Mouse (Mus musculus) spleen, adult 2 months (tissue): ENCODE measurements around the gene Slc22a14. TPM values are rescaled to one million over a fixed set of nuclear protein-coding genes. Genes with fewer than 3 reads are reported as not detected.
"Not testable (repeated sequence)": the region's sequence is repeated elsewhere in the genome, so short reads cannot be mapped to it uniquely, and the experiment has no call there.

Experiments used
- DNase-seq, 2 experiments: peaks; one replicate each; pipeline versions ENCODE4 v3.0.0 to v3.0.0-alpha.2; 2012 to 2021; ENCODE audit warnings: low spot score in 2 of 2, low read depth in 1 of 2
- H3K27ac ChIP-seq: fragments of 200-500 bp; 2 replicates; pipeline ENCODE4 v1.5.1; 2012; ENCODE audit warnings: low read length, inconsistent platforms; ENCODE audit not compliant: insufficient read depth
- H3K27me3 ChIP-seq: fragments of 200-500 bp; 2 replicates; pipeline ENCODE4 v1.6.1; 2012; ENCODE audit warnings: mild to moderate bottlenecking, moderate library complexity, low read length, inconsistent platforms; ENCODE audit not compliant: control insufficient read depth, insufficient read depth
- H3K36me3 ChIP-seq: fragments of 200-500 bp; 2 replicates; pipeline ENCODE4 v1.6.1; 2012; ENCODE audit warnings: mild to moderate bottlenecking, low read length, inconsistent platforms; ENCODE audit not compliant: control insufficient read depth, insufficient read depth
- H3K4me1 ChIP-seq: fragments of 200-500 bp; 2 replicates; pipeline ENCODE4 v1.6.1; 2011; ENCODE audit warnings: inconsistent platforms; ENCODE audit not compliant: control insufficient read depth, insufficient read depth, insufficient read length
- H3K4me3 ChIP-seq: fragments of 200-500 bp; 2 replicates; pipeline ENCODE4 v1.5.1; 2011; ENCODE audit warnings: mild to moderate bottlenecking, inconsistent platforms; ENCODE audit not compliant: insufficient read depth, insufficient read length; ENCODE audit errors: extremely low read depth
- CTCF ChIP-seq: fragments of 200-500 bp; IDR thresholded peaks from 2 replicates; pipeline ENCODE4 v1.5.1; 2011; ENCODE audit warnings: mild to moderate bottlenecking, inconsistent platforms; ENCODE audit not compliant: insufficient read depth, insufficient read length, insufficient replicate concordance; ENCODE audit errors: extremely low read depth
- POLR2A ChIP-seq: fragments of 200-500 bp; IDR thresholded peaks from 2 replicates; pipeline ENCODE4 v1.6.1; 2011; ENCODE audit warnings: low read depth, low read length, inconsistent platforms
- WGBS: fragments of 180-500 bp; shearing (Covaris S2); methylation state at CpG from one replicate; pipeline ENCODE4 v1.1.7; 2018; 5-methylcytosine and 5-hydroxymethylcytosine counted together
- polyA plus RNA-seq: library from polyadenylated mRNA; depleted of rRNA; stranded (reverse); fragments of >200 nt; gene quantifications from 2 replicates; pipeline ENCODE4 v1.2.3, GENCODE M21; 2012

The Slc22a14 gene
- polyA plus RNA-seq, 1 experiment = 0.22 TPM

DNA sequence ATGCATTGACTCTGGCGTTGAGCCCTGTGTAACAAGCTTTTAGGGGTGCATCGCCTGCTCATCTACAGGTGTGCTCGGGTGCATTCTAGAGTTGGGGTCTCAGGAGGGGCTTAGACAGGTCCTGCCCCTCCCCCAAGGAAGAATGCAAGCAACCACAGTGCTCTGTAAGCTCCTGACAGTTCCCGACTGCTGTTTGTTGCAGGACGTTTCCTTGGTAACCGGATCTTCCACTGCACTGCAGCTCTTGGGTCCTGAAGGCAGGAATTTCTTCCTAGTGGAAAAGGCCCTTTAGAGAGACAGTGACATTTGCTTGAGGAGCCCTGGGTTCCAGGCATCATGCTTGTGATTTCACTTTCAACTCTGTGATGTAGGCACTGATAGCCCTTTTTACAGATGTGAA is 17.2 kb upstream of the Slc22a14 start:
- DNase-seq = no peak
- no peaks in the 10 kb centered on the region for H3K4me1 ChIP-seq
- no peak for TF ChIP-seq POLR2A
- TF ChIP-seq CTCF = no peak
- no peak overlapping the region for H3K27ac ChIP-seq
- H3K27me3 ChIP-seq = no peaks in the 10 kb centered on the region
- 80% methylated on average over 6 of the region's 6 CpGs for WGBS
- no peak overlapping the region for H3K4me3 ChIP-seq
- no peaks in the 10 kb centered on the region for H3K36me3 ChIP-seq

GRCm38 (mm10) chr9:119378231-119378630 is 12.9 kb upstream of the Slc22a14 start:
- 71% methylated on average over 4 of the region's 4 CpGs for WGBS
- DNase-seq = no peak
- H3K4me3 ChIP-seq = no peak overlapping the region
- no peaks in the 10 kb centered on the region for H3K4me1 ChIP-seq
- TF ChIP-seq POLR2A = no peak
- no peaks in the 10 kb centered on the region for H3K36me3 ChIP-seq
- no peaks in the 10 kb centered on the region for H3K27me3 ChIP-seq
- no peak overlapping the region for H3K27ac ChIP-seq

DNA sequence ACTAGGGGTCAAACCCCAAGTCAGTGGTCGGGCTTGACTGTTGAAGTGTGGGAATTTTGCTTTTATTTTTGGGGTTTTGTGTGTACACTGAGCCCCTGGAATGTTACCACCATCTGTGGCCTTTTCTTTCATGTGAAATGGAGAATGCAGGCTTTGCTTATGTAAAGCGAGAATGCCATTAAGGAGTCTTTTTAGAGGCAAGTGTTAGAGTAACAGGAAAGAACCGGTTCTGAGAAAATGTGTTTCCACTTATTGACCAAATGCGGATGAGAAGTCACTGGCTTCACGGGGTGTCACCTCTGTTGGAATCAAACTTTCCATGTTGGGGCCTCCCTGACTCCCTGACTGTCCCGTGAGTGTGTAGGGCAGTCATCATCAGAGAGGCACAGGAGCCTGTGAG is 10.2 kb upstream of the Slc22a14 start:
- no peak for DNase-seq
- H3K27me3 ChIP-seq = no peaks in the 10 kb centered on the region
- H3K4me3 ChIP-seq = no peak overlapping the region
- H3K4me1 ChIP-seq = no peaks in the 10 kb centered on the region
- no peaks in the 10 kb centered on the region for H3K36me3 ChIP-seq
- WGBS = 87% methylated on average over 6 of the region's 6 CpGs
- H3K27ac ChIP-seq = no peak overlapping the region
- TF ChIP-seq POLR2A (no peak), CTCF (no peak)

DNA sequence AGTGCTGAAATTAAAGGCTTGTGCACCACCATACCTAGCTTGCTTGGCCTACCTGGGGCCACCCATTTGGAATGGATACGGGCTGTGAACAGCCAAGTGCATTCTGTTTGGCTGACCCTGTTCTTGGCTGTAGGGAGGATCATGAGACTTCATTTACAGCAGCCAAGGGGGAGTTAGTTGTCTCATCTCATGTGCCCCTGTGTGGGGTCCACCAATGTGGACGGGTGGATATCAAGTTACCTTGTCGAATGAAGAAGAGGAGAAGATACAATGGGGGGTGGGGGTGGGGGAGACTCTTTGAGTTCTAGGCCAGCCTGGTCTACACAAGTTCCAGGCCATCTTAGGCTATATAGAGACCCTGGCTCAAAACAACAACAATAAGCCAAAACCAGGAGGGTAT is 9.7 kb upstream of the Slc22a14 start:
- no peak for DNase-seq
- no peak overlapping the region for H3K27ac ChIP-seq
- H3K4me3 ChIP-seq = no peak overlapping the region
- 96% methylated on average over 3 of the region's 3 CpGs for WGBS
- H3K4me1 ChIP-seq = no peaks in the 10 kb centered on the region
- H3K36me3 ChIP-seq = no peaks in the 10 kb centered on the region
- no peak for TF ChIP-seq POLR2A
- TF ChIP-seq CTCF = no peak
- no peaks in the 10 kb centered on the region for H3K27me3 ChIP-seq

DNA sequence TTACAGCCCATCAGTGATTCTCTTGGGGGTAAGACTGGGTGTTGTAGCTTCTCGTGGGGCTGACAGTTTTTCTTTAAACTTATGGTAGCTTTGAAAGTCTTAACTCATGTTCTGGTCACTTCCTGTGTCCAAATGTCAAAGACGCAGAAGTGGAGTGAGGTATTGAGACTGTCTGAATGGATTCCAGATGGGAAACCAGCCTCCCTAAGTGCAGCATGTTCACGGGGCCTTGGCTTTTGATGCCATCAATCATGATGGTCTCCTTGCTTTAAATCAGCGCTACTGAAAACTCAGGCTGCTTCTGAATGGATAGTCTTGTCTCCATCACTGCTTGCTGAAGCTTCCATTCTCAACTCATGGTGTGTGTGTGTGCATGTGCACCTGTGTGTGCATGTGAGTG is 5.9 kb upstream of the Slc22a14 start:
- Histone ChIP-seq H3K4me3 (no peak overlapping the region), H3K27ac (no peak overlapping the region), H3K27me3 (no peaks in the 10 kb centered on the region), H3K4me1 (no peaks in the 10 kb centered on the region), H3K36me3 (no peaks in the 10 kb centered on the region)
- WGBS = 87% methylated on average over 4 of the region's 4 CpGs
- no peak for DNase-seq
- no peak for TF ChIP-seq POLR2A
- no peak for TF ChIP-seq CTCF

- not testable (repeated sequence) for H3K36me3 ChIP-seq, H3K27ac ChIP-seq, H3K4me1 ChIP-seq, DNase-seq, H3K27me3 ChIP-seq, H3K4me3 ChIP-seq
- 88% methylated on average over 4 of the region's 4 CpGs for WGBS
Measured at GRCm38 (mm10) chr9:119370770-119371169, 5.4 kb upstream of the Slc22a14 start.

GRCm38 (mm10) chr9:119368367-119368766 is 3.0 kb upstream of the Slc22a14 start:
- no peaks in the 10 kb centered on the region for H3K36me3 ChIP-seq
- H3K27ac ChIP-seq = no peak overlapping the region
- TF ChIP-seq CTCF = no peak
- TF ChIP-seq POLR2A = no peak
- H3K4me3 ChIP-seq = no peak overlapping the region
- WGBS = 82% methylated on average over 3 of the region's 3 CpGs
- H3K27me3 ChIP-seq = no peaks in the 10 kb centered on the region
- no peak for DNase-seq
- H3K4me1 ChIP-seq = no peaks in the 10 kb centered on the region

DNA sequence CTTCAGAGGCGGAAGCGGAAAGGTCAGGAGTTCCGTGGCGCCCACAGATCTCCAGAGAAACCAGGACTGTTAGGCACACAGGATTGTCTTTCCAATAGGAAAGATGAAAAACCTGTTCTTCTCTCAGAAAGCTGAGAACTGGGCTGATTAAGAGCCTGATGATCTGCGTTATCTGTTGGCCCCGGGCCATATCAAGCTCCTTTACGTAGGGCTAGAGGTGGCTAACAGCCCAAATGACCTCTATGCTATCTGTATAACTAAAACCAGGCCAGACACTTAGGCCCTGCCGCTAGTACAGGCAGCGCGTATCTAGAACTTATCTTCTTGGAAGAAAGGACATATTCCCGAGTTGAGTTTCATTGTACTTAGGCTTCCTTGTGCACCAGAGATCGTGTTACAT is 2.1 kb downstream of the Slc22a14 start:
- H3K4me1 ChIP-seq = no peaks in the 10 kb centered on the region
- no peak overlapping the region for H3K4me3 ChIP-seq
- H3K36me3 ChIP-seq = no peaks in the 10 kb centered on the region
- 93% methylated on average over 12 of the region's 12 CpGs for WGBS
- no peak for DNase-seq
- no peak overlapping the region for H3K27ac ChIP-seq
- TF ChIP-seq CTCF (no peak), POLR2A (no peak)
- no peaks in the 10 kb centered on the region for H3K27me3 ChIP-seq
